Mouse (Mus musculus): ENCODE results near the gene Adh6a.
"Not testable (repeated sequence)": the region's sequence is repeated elsewhere in the genome, so short reads cannot be mapped to it uniquely, and the experiment has no call there.

Adh6a gene

GRCm38 (mm10) chr3:138325001-138325400 lies 11.9 kb downstream of the Adh6a start:
- DNase-seq (ENCODE audit: low read depth, low spot score), result no peak

GRCm38 (mm10) chr3:138325466-138325865 lies 12.4 kb downstream of the Adh6a start:
- no peak for DNase-seq (ENCODE audit: low read depth, low spot score)

GRCm38 (mm10) chr3:138333910-138334309 lies 20.8 kb downstream of the Adh6a start:
- DNase-seq (ENCODE audit: low read depth, low spot score), result no peak

GRCm38 (mm10) chr3:138334320-138334719 lies 21.2 kb downstream of the Adh6a start:
- no peak for DNase-seq (ENCODE audit: low read depth, low spot score)

- DNase-seq (ENCODE audit: low read depth, low spot score), result no peak
These were observed 22.5 kb downstream of the Adh6a start for GRCm38 (mm10) chr3:138335566-138335965.

- no peak for DNase-seq (ENCODE audit: low read depth, low spot score)
These were observed 23.1 kb downstream of the Adh6a start for GRCm38 (mm10) chr3:138336104-138336754.

GRCm38 (mm10) chr3:138341471-138341870 lies 28.4 kb downstream of the Adh6a start, which contains the start of gene Adh6b:
Gene Adh6b (plus strand): TSS chr3:138341775.
- no peak for DNase-seq (ENCODE audit: low read depth, low spot score)

GRCm38 (mm10) chr3:138347041-138347440 lies 34.0 kb downstream of the Adh6a start:
- no peak for DNase-seq (ENCODE audit: low read depth, low spot score)

GRCm38 (mm10) chr3:138352012-138352809 lies 39.1 kb downstream of the Adh6a start:
- no peak for DNase-seq (ENCODE audit: low read depth, low spot score)

- no peak for DNase-seq (ENCODE audit: low read depth, low spot score)
These were observed 45.8 kb downstream of the Adh6a start for GRCm38 (mm10) chr3:138358856-138359255.

- no peak for DNase-seq (ENCODE audit: low read depth, low spot score)
These were observed 47.6 kb downstream of the Adh6a start for GRCm38 (mm10) chr3:138360721-138361120.

- no peak for DNase-seq (ENCODE audit: low read depth, low spot score)
These were observed 49.8 kb downstream of the Adh6a start for GRCm38 (mm10) chr3:138362920-138363319.

- no peak for DNase-seq (ENCODE audit: low read depth, low spot score)
These were observed 53.1 kb downstream of the Adh6a start for GRCm38 (mm10) chr3:138366181-138366580.

GRCm38 (mm10) chr3:138369546-138369945 lies 56.5 kb downstream of the Adh6a start:
- no peak for DNase-seq (ENCODE audit: low read depth, low spot score)

- not testable (repeated sequence) for DNase-seq (ENCODE audit: low read depth, low spot score)
These were observed 57.2 kb downstream of the Adh6a start for GRCm38 (mm10) chr3:138370289-138370688.

GRCm38 (mm10) chr3:138373920-138374319 lies 60.8 kb downstream of the Adh6a start:
- DNase-seq (ENCODE audit: low read depth, low spot score), result no peak

GRCm38 (mm10) chr3:138375148-138375547 lies 62.1 kb downstream of the Adh6a start:
- DNase-seq (ENCODE audit: low read depth, low spot score), result no peak
